Mouse (Mus musculus): Measurements from ENCODE around the gene Esp23. TPM values are rescaled to one million over a fixed set of nuclear protein-coding genes. Genes with fewer than 3 reads are reported as not detected.
"Not testable (repeated sequence)": the region's sequence is repeated elsewhere in the genome, so short reads cannot be mapped to it uniquely, and the experiment has no call there.

Esp23 gene
- total RNA-seq (2017): not detected in 3 replicates

- ATAC-seq (replicated peaks; ENCODE audit: insufficient number of reproducible peaks, low FRiP score, low TSS enrichment, poor library complexity, severe bottlenecking): no peak
Measured at GRCm38 (mm10) chr17:39076937-39077336, at the start of gene Esp23. Gene Esp23 (minus strand): TSS chr17:39077037.

DNA sequence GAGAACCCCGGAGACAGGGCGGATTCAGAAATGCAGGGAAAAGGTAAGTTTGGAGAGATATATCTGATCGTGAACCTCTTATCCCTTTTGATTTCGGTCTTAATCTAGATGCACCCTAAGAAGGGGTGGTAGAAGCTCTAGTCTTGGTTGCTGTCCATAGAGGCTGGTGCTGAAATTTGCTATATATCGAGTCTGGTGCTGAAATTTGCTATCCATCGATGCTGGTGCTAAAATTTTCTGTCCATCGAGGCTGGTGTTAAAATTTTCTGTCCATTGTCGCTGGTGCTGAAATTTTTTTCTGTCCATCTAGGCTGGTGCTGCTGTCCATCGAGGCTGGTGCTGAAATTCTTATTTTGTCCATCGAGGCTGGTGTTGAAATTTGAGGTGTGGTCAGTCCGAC is 30.3 kb upstream of the Esp23 start:
- ATAC-seq (replicated peaks; ENCODE audit: insufficient number of reproducible peaks, low FRiP score, low TSS enrichment, poor library complexity, severe bottlenecking): not testable (repeated sequence)

- no peak for ATAC-seq (replicated peaks; ENCODE audit: insufficient number of reproducible peaks, low FRiP score, low TSS enrichment, poor library complexity, severe bottlenecking)
Measured at GRCm38 (mm10) chr17:39095034-39095433, 18.2 kb upstream of the Esp23 start, which contains the start of gene Esp22. Gene Esp22 (plus strand): TSS chr17:39095334.

- ATAC-seq (replicated peaks; ENCODE audit: insufficient number of reproducible peaks, low FRiP score, low TSS enrichment, poor library complexity, severe bottlenecking): no peak
Measured at GRCm38 (mm10) chr17:39063641-39064040, 13.2 kb downstream of the Esp23 start.

- ATAC-seq (replicated peaks; ENCODE audit: insufficient number of reproducible peaks, low FRiP score, low TSS enrichment, poor library complexity, severe bottlenecking): no peak
Measured at GRCm38 (mm10) chr17:39043241-39043640, 33.6 kb downstream of the Esp23 start, which contains the start of gene Gm21903. Gene Gm21903 (minus strand): TSS chr17:39043341.

GRCm38 (mm10) chr17:39036395-39036794 is 40.4 kb downstream of the Esp23 start, which contains the start of gene Esp24:
Gene Esp24 (plus strand): TSS chr17:39036695.
- not testable (repeated sequence) for ATAC-seq (replicated peaks; ENCODE audit: insufficient number of reproducible peaks, low FRiP score, low TSS enrichment, poor library complexity, severe bottlenecking)

Other genes starting within 250 kb of the Esp23 start
- gene Esp24, start 40.3 kb downstream of the Esp23 start, total RNA-seq (2017): not detected in 3 replicates
- not detected in 3 replicates for gene Gm21903, start 33.7 kb downstream of the Esp23 start, total RNA-seq (2017)
- not detected in 3 replicates for gene Esp22, start 18.3 kb upstream of the Esp23 start, total RNA-seq (2017)